Mouse (Mus musculus) heart, postnatal 25 days (tissue): ENCODE results near the gene Gm21988. TPM values are rescaled to one million over a fixed set of nuclear protein-coding genes. Genes with fewer than 3 reads are reported as not detected.
A peak's percentile ranks its signal among the peaks of the same experiment; 100 is the strongest.

Source experiments
- DNase-seq: peaks from one replicate; pipeline ENCODE4 v3.0.0; 2022; ENCODE audit warnings: low spot score
- intact Hi-C: fragments of 180-260 bp; cut with DNase I; formaldehyde crosslinking; loops from one replicate; pipeline ENCODE4 v1.15.1; 2025
- total RNA-seq, 2 experiments: library from RNA; stranded (reverse); gene quantifications; 2 replicates each; pipeline ENCODE4 v1.2.3; 2021

The Gm21988 gene
- total RNA-seq, 2 experiments from 2014 or later: 2.1 to 2.3 TPM

DNA sequence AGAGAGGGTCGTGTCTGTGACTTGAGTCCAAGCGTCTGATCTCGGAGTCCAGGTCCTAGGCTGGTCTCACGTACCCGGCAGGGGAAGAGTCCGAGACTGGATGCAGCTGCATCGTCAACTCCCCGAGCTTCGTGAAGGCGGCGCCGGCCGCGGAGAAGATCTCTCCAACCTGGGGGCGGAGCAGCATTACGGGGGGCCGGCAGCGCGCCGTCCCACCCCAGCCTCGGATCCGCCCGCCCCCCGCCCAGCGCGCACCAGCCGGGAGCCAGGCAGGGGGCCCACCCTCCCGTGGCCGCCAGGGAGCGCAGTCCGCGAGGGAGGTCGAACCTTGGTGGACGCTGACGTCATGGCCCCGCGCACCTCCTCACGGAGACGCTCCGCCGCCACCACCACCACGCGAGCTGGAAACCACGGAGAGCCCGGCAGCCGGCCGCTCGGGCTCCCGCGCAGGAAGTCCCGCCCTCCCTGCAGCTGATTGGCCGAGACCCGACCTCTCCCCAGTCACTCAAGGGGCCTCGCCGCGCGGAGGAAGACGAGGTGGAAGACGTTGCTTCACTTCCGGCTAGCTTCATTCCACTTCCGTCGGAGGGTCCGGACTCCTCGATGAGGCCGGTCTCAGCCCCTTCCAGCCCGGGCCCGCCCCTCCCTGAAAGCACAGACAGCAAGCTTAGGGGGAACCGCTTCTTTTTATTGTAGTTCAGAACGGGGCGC lies 2.0 kb downstream of the Gm21988 start, which contains the start of gene 0610010K14Rik:
Gene 0610010K14Rik (minus strand): TSS at position 458 of the 711 bp plus-strand sequence.
- intact Hi-C loops: no loop called here

DNA sequence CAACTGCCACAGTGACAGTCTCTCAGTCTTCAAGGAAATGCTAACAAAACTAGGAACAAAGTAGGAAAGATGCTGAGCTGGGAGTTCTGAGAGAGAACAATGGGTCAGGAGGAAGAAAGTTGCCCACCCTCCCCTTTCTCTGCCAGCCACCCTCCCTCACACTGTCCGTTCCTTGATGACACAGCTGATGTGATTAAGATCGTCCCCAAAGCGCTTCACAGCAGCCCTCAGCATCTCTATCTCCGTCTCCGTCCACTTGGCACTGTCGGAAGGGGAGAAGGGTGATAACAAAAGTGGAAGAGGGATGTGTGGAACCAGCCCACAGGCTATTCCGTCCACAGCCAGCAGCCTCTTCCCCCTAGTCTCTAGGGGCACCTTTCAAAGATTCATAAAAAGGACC lies 2.9 kb downstream of the Gm21988 start:
- intact Hi-C loops: no loop called here
- no peak for DNase-seq

More for the DNA sequence above, 2.0 kb downstream of the Gm21988 start, which contains the start of gene 0610010K14Rik:
- peak; percentile 97 for DNase-seq

- intact Hi-C loops: no loop called here
- DNase-seq: no peak
These were observed 4.3 kb downstream of the Gm21988 start for GRCm38 (mm10) chr11:70235254-70235900.

- intact Hi-C loops: no loop called here
- DNase-seq: no peak
These were observed 5.1 kb downstream of the Gm21988 start for GRCm38 (mm10) chr11:70234497-70234896.

GRCm38 (mm10) chr11:70234037-70234436 lies 5.6 kb downstream of the Gm21988 start:
- DNase-seq: peak; percentile 42
- intact Hi-C loops: no loop called here

DNA sequence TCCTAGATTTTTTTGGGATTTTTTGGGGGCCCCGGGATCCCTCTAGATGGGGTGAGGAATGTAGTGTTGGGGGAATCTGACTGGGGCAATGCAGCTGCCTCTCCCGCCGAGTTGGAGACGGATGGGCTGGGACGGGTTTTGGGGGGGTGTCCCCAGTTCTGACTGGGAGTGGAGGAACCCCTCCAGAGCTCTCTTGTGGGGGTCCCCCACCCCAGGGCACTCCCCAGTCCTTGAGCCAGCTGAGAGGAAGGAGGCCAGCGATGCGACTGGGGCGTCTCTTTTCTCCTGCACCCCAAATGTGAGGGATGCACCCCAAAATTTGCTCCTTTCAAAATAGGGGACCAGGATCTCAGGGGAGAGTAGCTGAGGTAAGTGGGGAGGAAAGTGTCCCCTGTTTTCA lies 6.6 kb downstream of the Gm21988 start:
- intact Hi-C loops: no loop called here
- no peak for DNase-seq

GRCm38 (mm10) chr11:70232546-70232945 lies 7.1 kb downstream of the Gm21988 start:
- intact Hi-C loops: no loop called here

GRCm38 (mm10) chr11:70230239-70230727 lies 9.3 kb downstream of the Gm21988 start:
- DNase-seq: peak; percentile 79
- intact Hi-C loops: no loop called here

More at GRCm38 (mm10) chr11:70232546-70232945, 7.1 kb downstream of the Gm21988 start:
- DNase-seq: peak; percentile 52

DNA sequence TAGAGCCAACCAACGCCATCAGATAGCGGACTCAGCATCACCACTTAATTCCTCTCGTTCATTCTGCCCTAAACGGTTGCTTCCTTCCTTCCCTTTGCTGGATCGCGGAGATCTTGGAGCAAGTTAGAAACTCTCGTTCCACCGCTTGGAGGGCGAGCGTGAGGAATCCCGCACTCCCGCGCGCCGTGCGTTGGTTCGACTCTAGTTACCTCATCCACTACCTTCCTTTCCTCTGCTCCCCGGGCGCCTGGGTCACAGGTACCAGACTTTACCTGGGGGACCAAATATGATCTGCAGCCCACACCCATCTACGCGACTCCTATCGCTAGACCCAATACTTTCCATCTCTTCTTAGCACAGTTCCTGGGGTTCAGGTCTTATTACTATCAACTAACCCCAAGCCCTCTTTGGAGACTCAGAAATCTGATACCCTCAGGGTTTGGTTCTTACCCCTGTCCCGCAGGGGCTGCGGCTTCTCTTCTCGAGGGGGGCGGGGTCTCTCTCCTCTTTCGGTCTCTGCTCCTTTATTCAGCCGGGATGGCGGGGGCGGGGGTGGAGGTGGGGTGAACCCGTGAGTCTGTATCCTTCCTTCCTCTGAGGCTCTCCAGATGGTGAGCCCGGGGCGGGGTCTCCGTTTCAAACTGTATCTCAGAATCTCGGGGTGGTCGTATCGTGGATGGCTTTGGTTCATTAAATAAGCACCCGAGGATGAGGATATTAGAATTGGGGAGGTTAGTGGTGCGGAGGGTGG lies 10.2 kb downstream of the Gm21988 start, which contains the start of gene Bcl6b:
Gene Bcl6b (minus strand): TSS at position 539 of the 751 bp plus-strand sequence.
- peak; percentile 40 for DNase-seq

GRCm38 (mm10) chr11:70228828-70229227 lies 10.8 kb downstream of the Gm21988 start:
- intact Hi-C loops: no loop called here
- peak; percentile 80 for DNase-seq

More for the DNA sequence above, 10.2 kb downstream of the Gm21988 start, which contains the start of gene Bcl6b:
- intact Hi-C loops: no loop called here

GRCm38 (mm10) chr11:70227661-70228245 lies 11.9 kb downstream of the Gm21988 start:
- DNase-seq: no peak
- intact Hi-C loops: no loop called here

GRCm38 (mm10) chr11:70227126-70227525 lies 12.5 kb downstream of the Gm21988 start:
- intact Hi-C loops: no loop called here
- DNase-seq: no peak

DNA sequence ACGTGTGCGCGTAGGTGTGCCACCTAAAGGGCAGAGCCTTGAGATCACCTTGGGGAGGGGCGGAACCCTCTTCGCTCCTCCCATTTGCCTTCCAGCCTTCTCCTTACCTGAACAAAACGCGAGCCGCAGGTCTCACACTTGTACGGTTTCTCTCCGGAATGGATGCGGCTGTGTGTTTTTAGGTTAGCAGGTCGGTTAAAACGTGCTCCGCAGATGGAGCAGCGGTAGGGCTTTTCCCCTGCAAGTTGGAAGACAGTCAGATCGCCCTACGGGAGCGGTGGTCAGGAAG lies 13.1 kb downstream of the Gm21988 start:
- intact Hi-C loops: no loop called here
- DNase-seq: no peak

DNA sequence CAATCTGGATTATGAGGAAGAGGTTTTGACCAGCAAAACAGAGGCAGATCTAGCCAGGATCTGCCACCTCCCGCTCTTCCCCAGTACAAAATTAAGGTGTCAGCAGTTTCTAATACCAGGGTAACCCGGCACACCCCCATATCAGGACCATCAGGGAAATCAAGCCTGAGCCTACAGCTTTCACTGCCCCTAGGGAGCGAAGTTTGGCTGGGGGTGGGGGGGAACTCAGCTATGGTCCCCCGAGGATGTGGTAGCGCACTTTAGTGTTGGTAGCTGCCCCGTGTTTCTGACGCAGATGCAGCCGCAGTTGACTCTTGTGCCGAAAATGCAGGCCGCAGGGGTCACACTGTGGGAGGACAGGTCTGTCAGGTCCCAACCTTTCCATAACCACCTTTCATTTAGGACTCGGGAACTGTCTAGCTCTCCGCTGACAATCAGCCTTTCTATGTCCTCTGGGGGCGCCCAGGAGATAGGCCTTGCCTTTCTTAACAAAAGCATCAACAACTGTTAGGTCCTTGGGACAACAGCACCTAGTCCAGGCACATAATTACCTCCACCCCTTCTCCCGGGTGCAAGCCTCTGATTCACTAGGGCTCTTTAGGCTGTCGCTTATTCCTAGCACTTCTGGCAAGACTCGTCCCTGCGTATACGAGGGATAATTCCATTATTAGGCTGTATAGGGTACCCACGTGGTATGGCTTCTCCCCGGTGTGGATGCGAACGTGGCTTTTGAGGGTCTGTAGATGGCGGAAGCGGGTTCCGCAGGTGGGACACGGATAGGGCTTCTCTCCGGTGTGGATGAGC lies 13.6 kb downstream of the Gm21988 start:
- intact Hi-C loops: no loop called here
- no peak for DNase-seq

- intact Hi-C loops: no loop called here
- peak; percentile 68 for DNase-seq
These were observed 15.9 kb downstream of the Gm21988 start for GRCm38 (mm10) chr11:70223724-70224123.

GRCm38 (mm10) chr11:70221603-70222500 lies 17.8 kb downstream of the Gm21988 start:
- intact Hi-C loops: no loop called here
- no peak for DNase-seq

GRCm38 (mm10) chr11:70220731-70221602 lies 18.7 kb downstream of the Gm21988 start, which contains the start of gene Slc16a13:
Slc16a13 (minus strand) TSS chr11:70221064.
- DNase-seq: peak; percentile 91
- intact Hi-C loops: no loop called here
